Mouse (Mus musculus) kidney, adult 2 months (tissue): Measurements from ENCODE around the gene Nudt17.

ENCODE experiments used
- CTCF ChIP-seq: fragments of 200-500 bp; conservative IDR thresholded peaks from 2 replicates; pipeline ENCODE4 v1.5.1; 2011; ENCODE audit warnings: low read depth, mild to moderate bottlenecking, control low read depth, low read length, moderate library complexity, mixed read lengths; ENCODE audit not compliant: insufficient read depth, insufficient read length
- POLR2A ChIP-seq: fragments of 200-500 bp; IDR thresholded peaks from one replicate; pipeline ENCODE4 v1.6.1; 2011; ENCODE audit warnings: low read depth, low read length, control low read depth

- TF ChIP-seq POLR2A (no peak), CTCF (no peak)
These were observed 41.4 kb downstream of the Nudt17 start for GRCm38 (mm10) chr3:96666916-96667315.
